ENCODE assay signal across 8 mouse cellular contexts in genomic region chr7:37373864-37374263, GRCm38 (mm10).
A peak's percentile ranks its signal among the peaks of the same experiment; 100 is the strongest.
DNase-seq lines count a peak whose midpoint lies in the region; ATAC-seq lines count a peak whose summit lies in the region.

No protein-coding gene starts in this region.

- H3K36me3 ChIP-seq in hindbrain, embryonic 16.5 days (ENCODE audit: control insufficient read depth, insufficient read depth, low read length): no peaks in the 10 kb centered on the region

- no peak overlapping the region for H3K27ac ChIP-seq in hindbrain, embryonic 16.5 days (ENCODE audit: low read depth, low read length)

- no peaks in the 10 kb centered on the region for H3K9me3 ChIP-seq in hindbrain, embryonic 16.5 days (ENCODE audit: control insufficient read depth, low read length)

- H3K4me3 ChIP-seq in hindbrain, embryonic 16.5 days (ENCODE audit: low read length): peak overlapping the region; percentile 22

- H3K27me3 ChIP-seq in hindbrain, embryonic 16.5 days (replicated peaks; ENCODE audit: control insufficient read depth, insufficient read depth, low read length): no peaks in the 10 kb centered on the region

- DNase-seq in T-cell, adult 2 months (ENCODE audit: low spot score): peak; percentile 45
- peak; percentile 88 for DNase-seq in cerebellum, adult 9-11 months
- peak; percentile 44 to 77 for DNase-seq in frontal cortex, postnatal 10 days (ENCODE audit: low spot score in 2 of 2)
- peak; percentile 81 to 83 for DNase-seq in left cerebral cortex, adult 18-20 months (ENCODE audit: low spot score in 2 of 2)
- peak; percentile 90 to 91 for DNase-seq in right cerebral cortex, adult 2 months (ENCODE audit: low spot score in 2 of 2)
- DNase-seq in urinary bladder, postnatal 36 days (ENCODE audit: low spot score in 2 of 2): peak; percentile 68 to 75

- peak overlapping the region; percentile 49 for H3K4me2 ChIP-seq in hindbrain, embryonic 16.5 days (ENCODE audit: low read length)

- H3K9ac ChIP-seq in hindbrain, embryonic 16.5 days (ENCODE audit: low read depth, low read length): no peak overlapping the region

- H3K4me1 ChIP-seq in hindbrain, embryonic 16.5 days (ENCODE audit: control insufficient read depth, insufficient read depth, low read depth, low read length): peaks cover 3% of the 10 kb centered on the region; the same call in 1 of the 2 replicates

- WGBS in hindbrain, embryonic 16.5 days: 9% methylated on average over 11 of the region's 11 CpGs

- peak; percentile 69 for ATAC-seq in hindbrain, embryonic 16.5 days
- ATAC-seq in megakaryocyte-erythroid progenitor cell, adult 5-6 weeks (replicated peaks; ENCODE audit: low FRiP score, low TSS enrichment, poor library complexity, severe bottlenecking): peak; percentile 83
